Mouse (Mus musculus) heart, postnatal 36 days (tissue): ENCODE results near the gene Vars. TPM values are rescaled to one million over a fixed set of nuclear protein-coding genes. Genes with fewer than 3 reads are reported as not detected.
"Not testable (repeated sequence)": the region's sequence is repeated elsewhere in the genome, so short reads cannot be mapped to it uniquely, and the experiment has no call there.

Experiments used
- DNase-seq, 2 experiments: peaks; one replicate each; pipeline ENCODE4 v3.0.0; 2021 to 2022
- intact Hi-C: fragments of 180-260 bp; cut with DNase I; formaldehyde crosslinking; loops from one replicate; pipeline ENCODE4 v1.15.1; 2025
- total RNA-seq, 2 experiments: library from RNA; stranded (reverse); gene quantifications; 2 replicates each; pipeline ENCODE4 v1.2.3; 2021

The Vars gene
- total RNA-seq, 2 experiments from 2014 or later = 26.7 to 27.4 TPM

GRCm38 (mm10) chr17:35001452-35002152, 815 bp downstream of the Vars start:
- no peak for DNase-seq
- intact Hi-C loops = loop anchor here (2.0 to 5.0 kb wide), 2 partner anchors 19 to 236 kb away; partner anchors contain the start of gene Nfkbil1

GRCm38 (mm10) chr17:35002153-35002865, 1.5 kb downstream of the Vars start:
- intact Hi-C loops = loop anchor here (5.0 kb wide), 1 partner anchor 235 kb away; the partner anchor contains the start of gene Nfkbil1
- peak in 1 of 2 experiments; percentile 7 for DNase-seq

- intact Hi-C loops = loop anchor here (5.0 kb wide), 1 partner anchor 234 kb away; the partner anchor contains the start of gene Nfkbil1
- no peak for DNase-seq
Observed at GRCm38 (mm10) chr17:35003022-35003838, 2.4 kb downstream of the Vars start.

GRCm38 (mm10) chr17:35004075-35004717, 3.4 kb downstream of the Vars start:
- intact Hi-C loops = loop anchor here (5.0 kb wide), 1 partner anchor 233 kb away; the partner anchor contains the start of gene Nfkbil1
- no peak for DNase-seq

DNA sequence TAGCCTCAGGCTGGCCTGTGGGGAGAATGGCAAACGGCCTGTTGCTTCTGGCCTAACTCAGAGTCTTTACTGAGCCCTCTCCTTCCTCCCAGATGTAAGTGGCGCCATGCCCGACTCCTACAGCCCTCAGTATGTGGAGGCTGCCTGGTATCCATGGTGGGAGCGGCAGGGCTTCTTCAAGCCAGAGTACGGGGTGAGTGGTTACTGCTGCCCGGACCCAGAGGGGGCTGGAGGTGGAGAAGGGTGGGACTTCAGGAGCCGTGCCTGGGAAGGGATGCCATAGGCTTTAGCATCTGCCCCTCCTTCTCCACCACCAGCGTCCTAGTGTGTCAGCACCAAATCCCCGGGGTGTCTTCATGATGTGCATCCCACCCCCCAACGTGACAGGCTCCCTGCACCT, 4.4 kb downstream of the Vars start:
- intact Hi-C loops = no loop called here
- DNase-seq = no peak

- DNase-seq, intact Hi-C loops: not testable (repeated sequence)
Observed at GRCm38 (mm10) chr17:35005902-35006301, 5.1 kb downstream of the Vars start.

DNA sequence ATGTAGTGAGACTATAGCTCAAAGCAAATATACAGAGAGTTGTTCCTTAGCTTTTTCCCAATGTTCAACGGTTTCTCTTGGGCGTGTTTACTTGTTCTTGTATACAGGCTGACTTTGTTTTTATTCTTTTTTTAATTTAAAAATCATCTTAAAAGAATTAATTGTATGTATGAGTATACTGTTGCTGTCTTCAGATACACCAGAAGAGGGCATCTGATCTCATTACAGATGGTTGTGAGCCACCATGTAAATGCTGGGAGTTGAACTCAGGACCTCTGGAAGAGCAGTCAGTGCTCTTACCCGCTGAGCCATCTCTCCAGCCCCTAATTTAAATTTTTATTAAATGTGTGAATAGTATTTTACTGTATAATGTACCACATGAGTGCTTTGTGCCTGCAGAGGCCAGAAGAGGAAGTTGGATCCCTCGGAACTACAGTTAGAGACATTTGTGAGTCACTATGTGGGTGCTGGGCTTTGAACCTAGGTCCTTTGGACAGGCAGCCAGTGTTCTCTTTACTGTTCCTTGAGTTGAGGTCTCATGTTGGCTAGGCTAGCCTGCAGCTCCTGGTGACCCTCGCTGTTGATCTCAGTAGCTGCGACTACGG, 6.7 kb downstream of the Vars start:
- DNase-seq = no peak
- intact Hi-C loops = no loop called here

DNA sequence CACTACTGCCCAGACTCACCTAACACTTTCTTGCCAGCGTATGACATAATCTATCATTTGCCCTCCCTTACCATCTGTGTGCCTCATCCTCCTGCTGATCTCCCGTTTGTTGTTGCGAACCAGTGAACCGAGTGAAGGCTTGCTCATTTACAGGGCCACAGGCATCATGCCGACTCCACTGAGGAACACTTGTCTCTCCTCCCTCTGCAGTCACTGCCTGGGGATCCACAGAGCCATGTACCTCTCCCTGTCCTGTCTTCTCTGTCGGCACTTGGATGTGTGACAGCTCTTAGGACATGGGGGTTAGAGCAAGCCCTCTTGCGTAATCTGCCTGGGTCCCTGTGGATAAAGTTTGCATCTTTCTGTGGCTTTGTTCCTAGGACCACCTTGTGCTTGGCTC, 8.8 kb downstream of the Vars start:
- intact Hi-C loops = no loop called here
- no peak for DNase-seq

- DNase-seq = no peak
- intact Hi-C loops = no loop called here
Observed at GRCm38 (mm10) chr17:35011440-35011839, 10.7 kb downstream of the Vars start.

DNA sequence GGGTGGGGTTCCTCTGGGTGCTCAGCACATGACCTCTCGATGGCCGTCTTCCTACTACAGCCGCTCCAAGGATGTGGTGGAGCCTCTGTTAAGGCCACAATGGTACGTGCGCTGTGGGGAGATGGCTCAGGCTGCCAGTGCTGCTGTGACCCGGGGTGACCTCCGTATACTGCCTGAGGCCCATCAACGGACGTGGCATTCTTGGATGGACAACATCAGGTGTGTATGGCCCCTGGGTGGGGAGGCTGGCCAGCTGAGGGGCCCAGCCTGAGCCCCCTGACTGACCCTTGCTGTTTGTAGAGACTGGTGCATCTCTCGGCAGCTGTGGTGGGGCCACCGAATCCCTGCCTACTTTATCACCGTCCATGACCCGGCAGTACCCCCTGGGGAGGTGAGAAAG, 11.6 kb downstream of the Vars start:
- intact Hi-C loops = no loop called here
- no peak for DNase-seq

DNA sequence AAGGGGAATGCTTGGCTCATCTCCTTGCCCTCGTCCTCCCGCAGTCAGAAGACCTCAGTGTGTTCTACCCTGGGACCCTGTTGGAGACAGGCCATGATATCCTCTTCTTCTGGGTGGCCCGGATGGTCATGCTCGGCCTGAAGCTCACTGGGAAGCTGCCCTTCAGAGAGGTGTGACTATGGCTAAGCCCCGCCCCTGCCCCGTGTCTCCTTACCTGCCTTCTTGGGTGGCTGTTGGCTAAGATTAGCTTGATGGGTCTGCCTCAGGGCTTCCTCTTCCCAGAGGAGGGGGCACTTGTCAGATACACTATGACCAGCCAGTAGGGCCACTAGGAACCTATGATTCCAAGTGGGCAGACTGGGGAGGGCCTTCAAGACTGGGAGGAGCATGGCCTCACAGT, 12.4 kb downstream of the Vars start:
- DNase-seq = no peak
- intact Hi-C loops = no loop called here

DNA sequence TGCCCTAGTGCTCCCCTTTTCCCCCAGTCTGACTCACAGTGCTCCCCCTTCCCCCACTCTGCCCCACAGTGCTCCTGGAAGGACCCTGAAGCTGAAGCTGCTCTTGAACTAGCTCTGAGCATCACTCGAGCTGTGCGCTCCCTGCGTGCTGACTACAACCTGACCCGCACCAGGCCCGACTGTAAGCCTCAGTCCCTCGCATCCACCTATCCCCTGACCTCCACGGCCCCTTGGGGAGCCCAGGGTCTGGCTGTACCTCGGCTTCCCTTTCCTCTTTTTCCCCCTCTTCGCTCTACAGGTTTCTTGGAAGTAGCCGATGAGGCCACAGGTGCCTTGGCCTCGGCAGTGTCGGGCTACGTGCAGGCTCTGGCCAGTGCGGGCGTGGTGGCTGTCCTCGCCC, 14.5 kb downstream of the Vars start:
- intact Hi-C loops = no loop called here
- DNase-seq = no peak

GRCm38 (mm10) chr17:35016376-35016775, 15.6 kb downstream of the Vars start, which contains the start of gene Vwa7:
Gene Vwa7, plus strand, starts transcription at chr17:35016579.
- intact Hi-C loops = no loop called here
- peak in 1 of 2 experiments; percentile 36 for DNase-seq

GRCm38 (mm10) chr17:35016791-35017705, 16.3 kb downstream of the Vars start:
- DNase-seq = no peak
- intact Hi-C loops = no loop called here

GRCm38 (mm10) chr17:35017706-35018030, 16.9 kb downstream of the Vars start:
- intact Hi-C loops = no loop called here
- DNase-seq = no peak

DNA sequence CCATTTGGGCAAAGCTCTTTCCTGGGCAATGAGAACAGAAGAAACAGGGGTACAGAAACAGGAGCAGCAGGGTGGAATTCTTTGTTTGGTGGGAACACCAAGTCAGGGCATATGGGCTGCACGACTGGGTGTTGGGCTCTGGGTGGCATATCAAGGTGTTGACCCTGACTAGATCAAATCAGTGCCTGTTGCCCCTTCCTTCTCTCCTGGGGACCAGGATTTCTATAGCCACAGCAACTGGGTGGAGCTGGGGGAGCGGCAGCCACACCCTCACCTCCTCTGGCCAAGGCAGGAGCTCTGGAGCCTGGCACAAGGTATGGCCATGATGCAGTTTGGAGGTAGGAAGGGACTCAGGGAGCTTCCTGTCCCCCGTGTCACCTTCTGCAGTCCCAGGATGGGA, 17.4 kb downstream of the Vars start:
- intact Hi-C loops = no loop called here

GRCm38 (mm10) chr17:35019894-35020293, 19.1 kb downstream of the Vars start:
- intact Hi-C loops = loop anchor here (2.0 to 5.0 kb wide), 2 partner anchors 69 to 102 kb away; partner anchors contain the start of genes Abhd16a, Csnk2b and Gpank1
- DNase-seq = no peak

More for the DNA sequence above, 17.4 kb downstream of the Vars start:
- DNase-seq = no peak

GRCm38 (mm10) chr17:35020551-35020950, 19.8 kb downstream of the Vars start:
- DNase-seq = no peak
- intact Hi-C loops = loop anchor here (2.0 to 5.0 kb wide), 2 partner anchors 68 to 102 kb away; partner anchors contain the start of genes Abhd16a, Csnk2b and Gpank1
